Mouse (Mus musculus) liver, embryonic 12.5 days (tissue): ENCODE measurements around the gene Atmin. TPM values are rescaled to one million over a fixed set of nuclear protein-coding genes. Genes with fewer than 3 reads are reported as not detected.

Experiments used
- ATAC-seq: fragments of 200-750 bp; cut with Nextera tagmentation; 2 replicates; pipeline ENCODE4 v1.8.0; 2017; ENCODE audit warnings: moderate number of reproducible peaks, mild to moderate bottlenecking, moderate library complexity
- H3K27ac ChIP-seq: fragments of 300-500 bp; sonication (generic); 2 replicates; pipeline ENCODE4 v1.5.1; 2016; ENCODE audit warnings: mild to moderate bottlenecking
- H3K27me3 ChIP-seq: fragments of 300-500 bp; sonication (generic); replicated peaks from 2 replicates; pipeline ENCODE4 v1.6.1; 2016; ENCODE audit warnings: mild to moderate bottlenecking, moderate library complexity
- H3K36me3 ChIP-seq: fragments of 300-500 bp; sonication (generic); 2 replicates; pipeline ENCODE4 v1.6.1; 2016; ENCODE audit warnings: mild to moderate bottlenecking, moderate library complexity
- H3K4me1 ChIP-seq: fragments of 300-500 bp; sonication (generic); 2 replicates; pipeline ENCODE4 v1.6.1; 2016
- H3K4me2 ChIP-seq: fragments of 300-500 bp; sonication (generic); 2 replicates; pipeline ENCODE4 v1.6.1; 2016; ENCODE audit warnings: mild to moderate bottlenecking, moderate library complexity
- H3K4me3 ChIP-seq: fragments of 300-500 bp; sonication (generic); 2 replicates; pipeline ENCODE4 v1.5.1; 2016; ENCODE audit warnings: mild to moderate bottlenecking, moderate library complexity
- H3K9ac ChIP-seq: fragments of 300-500 bp; sonication (generic); 2 replicates; pipeline ENCODE4 v1.6.1; 2016; ENCODE audit warnings: mild to moderate bottlenecking, moderate library complexity
- H3K9me3 ChIP-seq: fragments of 300-500 bp; sonication (generic); replicated peaks from 2 replicates; pipeline ENCODE4 v1.6.1; 2016; ENCODE audit warnings: mild to moderate bottlenecking, moderate library complexity
- WGBS: fragments of 180-500 bp; shearing (Covaris S2); methylation state at CpG from one replicate; pipeline ENCODE4 v1.1.7; 2016; ENCODE audit not compliant: insufficient replicate concordance; 5-methylcytosine and 5-hydroxymethylcytosine counted together
- polyA plus RNA-seq: library from polyadenylated mRNA; unstranded; fragments of >200 nt; fragmentation: Nextera tagmentation; extraction: Ambion mirVana; gene quantifications from 2 replicates; pipeline ENCODE4 v1.2.1, GENCODE M21; 2016

The Atmin gene
- polyA plus RNA-seq, 1 experiment from 2014 or later = 7.6 TPM

- Histone ChIP-seq H3K27ac (peak within 1 kb of the TSS; percentile 71), H3K4me3 (peak within 1 kb of the TSS; percentile 69), H3K9me3 (no peaks in the 10 kb centered on the region), H3K4me2 (peak within 1 kb of the TSS; percentile 95), H3K27me3 (no peaks in the 10 kb centered on the region), H3K36me3 (peaks cover 18% of the 10 kb centered on the region), H3K9ac (peak within 1 kb of the TSS; percentile 74), H3K4me1 (peaks cover 32% of the 10 kb centered on the region)
- WGBS = under 1% methylated on average over 56 of the region's 56 CpGs
- ATAC-seq = peak; percentile 99
Measured at GRCm38 (mm10) chr8:116993095-116993867, 50.1 kb downstream of the Atmin start, which contains the start of gene Gcsh. Gene Gcsh (minus strand): TSS chr8:116993537.

DNA sequence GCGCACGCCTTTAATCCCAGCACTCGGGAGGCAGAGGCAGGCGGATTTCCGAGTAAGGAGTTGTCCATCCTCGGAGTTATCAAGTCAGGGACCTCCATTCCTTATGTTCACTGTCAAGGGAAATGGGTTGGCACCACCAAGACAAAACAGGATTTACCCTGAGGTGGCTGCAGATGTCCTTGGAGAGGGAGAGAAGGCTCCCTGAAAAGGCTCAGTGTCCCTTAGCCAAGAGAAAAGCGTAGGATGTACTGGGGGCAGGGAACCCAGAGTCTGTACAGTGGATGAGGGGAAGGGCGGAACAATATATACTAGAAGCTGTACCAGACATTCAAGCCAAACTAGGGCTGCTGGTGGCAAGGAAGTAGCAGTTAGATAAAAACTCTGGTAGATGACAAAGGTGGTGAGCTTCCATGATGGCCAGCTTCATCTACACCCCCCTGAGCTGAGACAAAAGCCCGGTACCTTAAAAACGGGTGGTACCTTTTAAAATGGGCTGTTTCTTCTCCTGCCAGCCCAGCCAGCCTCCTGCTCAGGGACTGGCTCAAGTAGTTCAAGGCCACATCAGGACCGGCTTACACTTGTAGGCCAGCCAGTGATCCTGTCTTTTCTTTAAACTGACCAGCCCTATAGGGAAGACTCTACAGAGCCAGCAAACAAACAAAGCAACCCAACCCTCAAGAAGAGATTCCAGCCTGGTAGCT, 51.0 kb downstream of the Atmin start:
- Histone ChIP-seq H3K9ac (peak overlapping the region; percentile 36; the same call in 1 of the 2 replicates), H3K27me3 (peaks cover 5% of the 10 kb centered on the region; the same call in 1 of the 2 replicates), H3K9me3 (no peaks in the 10 kb centered on the region), H3K4me1 (peaks cover 32% of the 10 kb centered on the region), H3K27ac (no peak overlapping the region), H3K4me2 (peak overlapping the region; percentile 95), H3K4me3 (peak overlapping the region; percentile 69), H3K36me3 (peaks cover 9% of the 10 kb centered on the region)
- WGBS = 48% methylated on average over 11 of the region's 11 CpGs
- ATAC-seq = no peak

Other genes with a start within 250 kb of the Atmin start
- gene Cdyl2, start 210.4 kb upstream of the Atmin start, polyA plus RNA-seq = 3.6 and 4.1 TPM in 2 replicates
- gene Cmc2, start 21.9 kb upstream of the Atmin start, polyA plus RNA-seq = 83.5 and 87.1 TPM in 2 replicates
- gene Cenpn, start 21.7 kb upstream of the Atmin start, polyA plus RNA-seq = 37.3 and 41.1 TPM in 2 replicates
- 0.66 and 0.92 TPM in 2 replicates for gene 1700030J22Rik, start 35.6 kb downstream of the Atmin start, polyA plus RNA-seq
- 86.0 and 93.4 TPM in 2 replicates for gene Gcsh, start 50.1 kb downstream of the Atmin start, polyA plus RNA-seq
- 0.01 and 0.02 TPM in 2 replicates for gene Pkd1l2, start 139.1 kb downstream of the Atmin start, polyA plus RNA-seq
- gene Bco1, start 152.5 kb downstream of the Atmin start, polyA plus RNA-seq = 10.3 and 10.8 TPM in 2 replicates
- 1.9 and 2.1 TPM in 2 replicates for gene Gan, start 214.7 kb downstream of the Atmin start, polyA plus RNA-seq